Mouse (Mus musculus): ENCODE data around the gene Nudt3.

The Nudt3 gene

DNA sequence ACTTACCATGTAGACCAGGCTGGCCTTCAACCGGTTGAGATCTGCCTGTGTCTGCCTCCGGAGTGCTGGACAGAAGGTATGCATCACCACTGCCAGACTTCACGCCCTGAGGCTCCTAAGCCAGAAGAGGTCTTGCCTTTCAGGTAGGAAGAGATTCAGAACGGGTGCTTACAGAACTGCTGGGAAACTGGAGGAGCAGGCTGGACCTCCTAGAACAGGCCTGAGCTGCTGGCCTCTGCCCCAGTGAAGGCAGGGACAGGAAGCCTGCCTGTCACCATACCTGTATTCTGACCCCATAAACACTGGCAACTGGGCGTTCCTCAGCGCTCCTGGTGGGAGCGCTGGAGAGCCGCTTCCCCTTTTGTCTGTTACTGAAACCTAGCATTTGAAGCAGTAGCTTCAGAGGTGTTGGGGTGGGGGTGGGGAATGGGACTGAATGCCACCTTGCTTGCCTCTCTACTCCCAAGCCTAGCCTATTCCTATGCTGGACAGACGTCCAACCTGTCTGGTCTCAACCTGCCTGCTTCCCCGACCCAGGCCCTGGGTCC is 71.8 kb downstream of the Nudt3 start:
- no peak for DNase-seq (ENCODE audit: low read depth, low spot score)

DNA sequence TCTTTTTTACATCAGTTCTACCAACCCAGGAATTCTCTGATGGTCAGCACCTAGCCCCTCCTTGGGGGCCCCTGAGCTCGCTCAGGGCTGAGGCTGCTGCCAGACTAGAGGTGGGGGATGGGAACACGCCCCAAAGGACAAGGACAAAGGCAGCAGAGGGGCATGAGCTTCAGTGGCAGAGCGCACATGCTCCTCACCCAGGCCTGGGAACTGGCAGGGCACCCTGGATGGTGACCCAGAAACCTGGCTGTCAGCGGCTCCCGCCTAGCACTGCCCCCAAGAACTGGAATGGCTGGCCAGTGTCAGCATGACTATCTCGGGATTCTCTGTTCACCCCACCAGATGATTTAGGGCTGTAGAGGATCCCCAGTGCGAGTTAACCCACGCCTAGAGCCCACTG is 74.1 kb downstream of the Nudt3 start:
- no peak for DNase-seq (ENCODE audit: low read depth, low spot score)

DNA sequence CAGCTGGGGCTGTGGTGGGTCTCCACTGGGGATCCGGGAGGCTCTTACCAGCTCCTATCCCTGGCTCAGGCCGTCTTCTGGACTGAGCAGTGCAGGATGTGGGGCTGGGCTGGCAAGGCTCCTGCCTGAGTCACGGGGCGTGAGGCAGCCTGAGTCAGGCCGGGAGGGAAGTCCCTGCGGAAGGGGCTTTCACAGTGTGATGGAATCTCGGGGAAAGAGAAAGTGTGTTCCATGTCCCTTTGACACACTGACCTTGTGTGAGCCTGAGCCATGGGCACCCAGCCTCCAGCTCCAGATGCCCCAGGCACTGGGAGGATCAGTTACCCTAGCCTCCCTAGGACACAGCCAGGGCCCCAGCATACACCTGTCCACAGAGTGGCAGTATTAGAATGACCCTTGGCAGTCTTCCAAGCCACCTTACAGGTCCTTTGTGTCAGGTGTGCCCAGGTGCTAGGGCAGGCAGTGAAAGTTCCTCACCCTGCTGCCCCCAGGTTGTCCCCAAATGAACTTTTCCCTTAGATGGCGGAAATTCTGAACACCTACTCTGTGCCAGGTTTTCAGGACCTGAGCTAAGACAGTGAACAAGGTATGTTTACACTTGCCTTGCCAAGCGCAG is 75.9 kb downstream of the Nudt3 start:
- DNase-seq (ENCODE audit: low read depth, low spot score): peak; percentile 97

DNA sequence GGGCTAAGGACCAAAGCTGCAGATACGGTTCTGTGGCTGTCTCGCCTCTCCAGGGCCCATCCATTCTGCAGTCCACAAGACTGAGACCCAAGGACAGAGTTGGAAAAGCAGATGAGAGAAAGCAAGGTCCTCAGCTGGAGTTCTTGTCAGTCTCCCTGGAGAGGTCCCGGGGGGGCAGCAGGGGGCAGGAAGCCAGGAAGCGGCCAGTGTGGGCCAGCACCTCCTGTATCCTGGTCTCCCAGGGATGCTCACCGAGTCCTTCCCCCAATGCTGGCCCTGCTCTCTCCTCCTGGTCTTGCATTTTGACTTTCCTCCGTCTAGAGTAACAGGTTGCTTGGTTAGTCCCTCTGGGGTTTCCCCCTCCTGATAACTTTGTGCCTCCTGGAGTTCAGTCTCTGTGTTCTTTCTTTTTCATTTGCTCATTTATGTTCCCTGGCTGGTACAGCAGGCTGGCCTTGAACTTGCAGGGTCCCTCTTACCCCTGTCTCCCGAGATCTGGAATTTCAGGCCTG is 76.7 kb downstream of the Nudt3 start:
- DNase-seq (ENCODE audit: low read depth, low spot score): peak; percentile 60

DNA sequence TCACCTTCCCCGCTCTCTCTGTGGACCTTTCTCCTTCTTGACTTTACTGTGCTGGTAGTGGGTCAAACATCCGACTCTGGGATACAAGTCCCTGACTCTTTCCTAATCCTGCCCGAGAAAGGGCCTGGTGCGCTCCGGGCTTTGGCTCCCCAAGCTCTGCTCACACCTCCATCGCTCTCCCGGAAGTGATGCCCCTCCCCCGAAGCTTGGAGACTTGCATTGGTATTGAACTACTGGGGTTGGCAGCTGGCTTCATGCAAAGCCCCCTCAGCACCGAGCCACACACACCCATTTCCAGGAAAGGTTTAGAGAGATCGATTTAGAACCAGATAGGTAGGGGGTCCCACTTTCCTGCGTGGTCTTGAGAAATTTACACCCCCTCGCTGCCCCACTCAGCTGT is 77.3 kb downstream of the Nudt3 start:
- no peak for DNase-seq (ENCODE audit: low read depth, low spot score)

DNA sequence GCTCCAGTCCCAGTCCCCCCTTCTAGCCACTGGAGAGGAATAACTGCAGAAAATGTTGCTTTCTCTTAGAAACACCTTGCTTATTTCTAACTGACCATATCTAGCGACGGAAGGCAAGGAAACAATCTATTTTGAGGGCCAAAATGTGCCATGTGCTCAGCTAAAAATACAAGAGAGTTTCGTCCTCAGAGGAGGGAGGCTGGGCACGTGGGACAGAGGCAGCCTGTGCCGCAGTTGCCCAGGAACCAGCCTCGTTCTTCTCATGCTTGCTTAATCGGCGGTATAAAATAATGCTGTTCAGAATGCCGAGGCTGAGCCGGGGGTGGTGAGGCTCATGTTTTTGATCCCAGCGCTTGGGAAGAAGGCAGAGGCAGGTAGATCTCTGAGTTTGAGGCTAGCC is 78.7 kb downstream of the Nudt3 start:
- DNase-seq (ENCODE audit: low read depth, low spot score): no peak

DNA sequence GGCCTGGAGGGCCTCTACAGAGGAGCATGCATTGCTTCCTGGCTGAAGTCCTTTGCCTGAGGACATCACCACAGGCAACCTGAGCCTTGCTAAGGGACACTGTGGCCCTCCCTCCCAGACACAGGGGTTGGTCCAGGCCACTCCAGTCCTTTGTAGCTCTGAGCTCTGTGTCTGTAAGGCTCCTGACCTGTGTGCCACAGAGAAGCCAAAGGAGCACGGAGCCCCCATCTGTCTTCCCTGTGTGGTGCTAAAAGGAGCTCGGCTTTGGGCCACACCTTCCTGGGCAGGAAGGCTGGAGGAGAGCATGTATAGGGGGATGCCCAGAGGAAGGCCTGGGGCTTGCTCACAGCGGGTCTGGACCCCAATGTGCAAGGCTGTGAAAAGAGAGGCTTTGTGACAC is 81.3 kb downstream of the Nudt3 start:
- no peak for DNase-seq (ENCODE audit: low read depth, low spot score)

DNA sequence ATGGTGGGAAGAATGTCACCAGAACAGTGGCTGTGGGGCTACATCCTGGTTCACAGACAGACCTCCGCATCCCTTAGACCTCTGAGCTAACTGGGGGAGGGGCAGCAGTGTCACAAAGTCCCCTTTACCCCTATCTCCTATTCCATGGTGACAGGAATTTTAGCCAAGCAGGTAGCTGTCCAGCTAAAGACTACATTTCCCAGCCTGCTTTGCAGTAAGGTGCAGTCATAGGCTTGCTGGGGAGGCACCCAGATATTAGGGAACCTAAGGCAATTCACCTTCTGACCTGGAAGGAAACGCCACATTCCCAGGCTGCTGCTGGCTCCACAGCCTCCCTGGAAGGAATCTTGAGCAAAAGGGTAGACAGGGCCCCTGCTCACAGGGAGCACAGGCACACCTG is 82.0 kb downstream of the Nudt3 start:
- DNase-seq (ENCODE audit: low read depth, low spot score): no peak

DNA sequence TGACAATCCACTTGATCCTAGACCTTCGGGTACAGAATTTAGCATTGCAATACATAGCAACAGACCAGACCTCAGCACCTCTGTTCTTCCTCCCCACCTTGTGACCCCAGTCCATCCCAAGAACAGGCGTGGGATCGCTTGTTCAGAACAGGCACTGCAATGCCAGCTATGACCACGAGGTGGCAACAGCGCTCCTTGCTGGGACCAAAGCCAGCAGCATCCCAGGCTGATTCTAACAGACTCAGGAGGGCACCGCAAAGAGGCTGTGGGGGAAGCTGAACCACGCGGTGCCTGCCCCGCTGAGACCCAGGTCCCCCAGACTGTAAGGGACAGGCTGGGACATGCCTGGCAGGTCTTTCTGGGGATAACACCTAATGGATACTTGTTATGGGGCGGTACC is 88.6 kb downstream of the Nudt3 start:
- peak; percentile 90 for DNase-seq (ENCODE audit: low read depth, low spot score)

DNA sequence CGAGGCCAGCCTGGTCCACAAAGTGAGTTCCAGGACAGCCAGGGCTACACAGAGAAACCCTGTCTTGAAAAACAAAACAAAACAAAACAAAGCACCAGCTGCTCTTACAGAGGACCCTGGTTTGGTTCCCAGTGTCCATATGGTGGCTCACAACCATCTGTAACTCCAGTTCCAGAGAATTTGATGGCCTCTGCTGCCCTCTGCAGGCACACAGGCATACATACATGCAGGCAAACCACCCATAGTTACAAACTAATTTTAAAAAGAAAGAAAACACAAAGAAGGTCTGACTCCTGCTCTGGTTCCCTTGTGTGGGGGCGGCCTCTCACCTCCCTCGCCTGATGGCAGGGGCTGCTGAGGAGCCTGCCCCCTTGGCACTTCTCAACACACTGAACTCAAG is 89.9 kb downstream of the Nudt3 start:
- DNase-seq (ENCODE audit: low read depth, low spot score): no peak

DNA sequence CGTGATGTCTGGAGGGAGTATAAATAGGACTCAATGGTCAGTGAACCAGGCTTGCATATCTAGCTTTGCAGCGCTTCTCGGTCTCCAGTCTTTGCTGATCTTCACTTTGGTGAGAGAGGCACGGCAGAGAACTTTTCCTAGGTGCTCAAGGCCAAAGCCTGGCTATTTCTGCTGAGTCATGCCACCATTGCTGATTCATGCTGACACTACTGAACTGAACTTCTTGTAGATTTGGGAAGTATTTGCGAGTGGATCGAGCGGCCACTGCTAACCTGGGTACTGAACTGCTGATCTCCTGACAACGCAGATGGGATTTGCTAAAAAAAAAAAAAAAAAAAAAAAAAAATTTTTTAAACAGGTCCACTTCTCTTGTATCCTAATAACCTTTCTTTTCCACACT is 91.2 kb downstream of the Nudt3 start:
- peak; percentile 29 for DNase-seq (ENCODE audit: low read depth, low spot score)
